Mouse (Mus musculus): ENCODE measurements around the gene Ubl7. TPM values are rescaled to one million over a fixed set of nuclear protein-coding genes. Genes with fewer than 3 reads are reported as not detected.

Gene Ubl7
- polyA plus RNA-seq, 1 experiment from 2014 or later = 111 TPM

GRCm38 (mm10) chr9:57943067-57943466 lies 32.3 kb downstream of the Ubl7 start:
- WGBS = 34% methylated on average over 2 of the region's 2 CpGs
- Histone ChIP-seq H3K27me3 (ENCODE audit: low read depth, poor library complexity, severe bottlenecking) (peaks cover 98% of the 10 kb centered on the region), H3K36me3 (no peaks in the 10 kb centered on the region), H3K4me1 (peaks cover 50% of the 10 kb centered on the region), H3K4me3 (no peak overlapping the region), H3K9me3 (replicated peaks) (no peaks in the 10 kb centered on the region), H3K27ac (replicated peaks) (no peak overlapping the region)
- DNase-seq (ENCODE audit: low spot score) = no peak

- H3K4me1 ChIP-seq = peaks cover 50% of the 10 kb centered on the region
- no peaks in the 10 kb centered on the region for H3K36me3 ChIP-seq
- 26% methylated on average over 5 of the region's 5 CpGs for whole genome bisulfite sequencing
- no peak overlapping the region for H3K27ac ChIP-seq (replicated peaks)
- DNase-seq (ENCODE audit: low spot score) = peak; percentile 68
- peaks cover 96% of the 10 kb centered on the region for H3K27me3 ChIP-seq (ENCODE audit: low read depth, poor library complexity, severe bottlenecking)
- H3K4me3 ChIP-seq = no peak overlapping the region
- no peaks in the 10 kb centered on the region for H3K9me3 ChIP-seq (replicated peaks)
Measured at GRCm38 (mm10) chr9:57944572-57944971, 33.8 kb downstream of the Ubl7 start.

- H3K36me3 ChIP-seq = no peaks in the 10 kb centered on the region
Measured at GRCm38 (mm10) chr9:57945771-57946616, 35.2 kb downstream of the Ubl7 start.

GRCm38 (mm10) chr9:57947381-57948030 lies 36.7 kb downstream of the Ubl7 start:
- Histone ChIP-seq H3K36me3 (no peaks in the 10 kb centered on the region), H3K27me3 (ENCODE audit: low read depth, poor library complexity, severe bottlenecking) (peaks cover 73% of the 10 kb centered on the region), H3K9me3 (replicated peaks) (no peaks in the 10 kb centered on the region), H3K4me1 (peaks cover 57% of the 10 kb centered on the region), H3K27ac (replicated peaks) (no peak overlapping the region), H3K4me3 (no peak overlapping the region)
- no peak for DNase-seq (ENCODE audit: low spot score)
- 65% methylated on average over 7 of the region's 7 CpGs for WGBS

More at GRCm38 (mm10) chr9:57945771-57946616, 35.2 kb downstream of the Ubl7 start:
- Histone ChIP-seq H3K27ac (replicated peaks) (0 out of 2 replicates have a peak overlapping the region, but pooled peaks have one; percentile 20), H3K4me1 (peaks cover 50% of the 10 kb centered on the region), H3K4me3 (no peak overlapping the region), H3K9me3 (replicated peaks) (no peaks in the 10 kb centered on the region), H3K27me3 (ENCODE audit: low read depth, poor library complexity, severe bottlenecking) (peaks cover 85% of the 10 kb centered on the region)
- 68% methylated on average over 8 of the region's 8 CpGs for WGBS
- DNase-seq (ENCODE audit: low spot score) = no peak

GRCm38 (mm10) chr9:57948333-57948931 lies 37.7 kb downstream of the Ubl7 start:
- peaks cover 64% of the 10 kb centered on the region for H3K27me3 ChIP-seq (ENCODE audit: low read depth, poor library complexity, severe bottlenecking)
- peaks cover 57% of the 10 kb centered on the region for H3K4me1 ChIP-seq
- no peak overlapping the region for H3K4me3 ChIP-seq
- no peaks in the 10 kb centered on the region for H3K36me3 ChIP-seq
- no peak for DNase-seq (ENCODE audit: low spot score)
- 89% methylated on average over 7 of the region's 7 CpGs for WGBS
- no peak overlapping the region for H3K27ac ChIP-seq (replicated peaks)
- H3K9me3 ChIP-seq (replicated peaks) = no peaks in the 10 kb centered on the region

GRCm38 (mm10) chr9:57949102-57949704 lies 38.4 kb downstream of the Ubl7 start:
- peaks cover 57% of the 10 kb centered on the region for H3K4me1 ChIP-seq
- no peak overlapping the region for H3K4me3 ChIP-seq
- 85% methylated on average over 8 of the region's 8 CpGs for WGBS
- no peaks in the 10 kb centered on the region for H3K36me3 ChIP-seq
- H3K27ac ChIP-seq (replicated peaks) = no peak overlapping the region
- peaks cover 57% of the 10 kb centered on the region for H3K27me3 ChIP-seq (ENCODE audit: low read depth, poor library complexity, severe bottlenecking)
- no peak for DNase-seq (ENCODE audit: low spot score)
- no peaks in the 10 kb centered on the region for H3K9me3 ChIP-seq (replicated peaks)

- H3K27ac ChIP-seq (replicated peaks) = no peak overlapping the region
- no peak for DNase-seq (ENCODE audit: low spot score)
- H3K27me3 ChIP-seq (ENCODE audit: low read depth, poor library complexity, severe bottlenecking) = peaks cover 51% of the 10 kb centered on the region
- no peaks in the 10 kb centered on the region for H3K36me3 ChIP-seq
- no peak overlapping the region for H3K4me3 ChIP-seq
- no peaks in the 10 kb centered on the region for H3K9me3 ChIP-seq (replicated peaks)
- WGBS = 70% methylated on average over 8 of the region's 8 CpGs
- peaks cover 54% of the 10 kb centered on the region for H3K4me1 ChIP-seq
Measured at GRCm38 (mm10) chr9:57949879-57950278, 39.1 kb downstream of the Ubl7 start.

GRCm38 (mm10) chr9:57950519-57950918 lies 39.7 kb downstream of the Ubl7 start:
- H3K27ac ChIP-seq (replicated peaks) = 0 out of 2 replicates have a peak overlapping the region, but pooled peaks have one; percentile 0
- peaks cover 47% of the 10 kb centered on the region for H3K4me1 ChIP-seq
- peaks cover 45% of the 10 kb centered on the region for H3K27me3 ChIP-seq (ENCODE audit: low read depth, poor library complexity, severe bottlenecking)

GRCm38 (mm10) chr9:57951993-57952392 lies 41.2 kb downstream of the Ubl7 start:
- peaks cover 38% of the 10 kb centered on the region for H3K4me1 ChIP-seq
- DNase-seq (ENCODE audit: low spot score) = no peak

More at GRCm38 (mm10) chr9:57950519-57950918, 39.7 kb downstream of the Ubl7 start:
- DNase-seq (ENCODE audit: low spot score) = no peak
- WGBS = 60% methylated on average over 9 of the region's 9 CpGs
- no peak overlapping the region for H3K4me3 ChIP-seq
- no peaks in the 10 kb centered on the region for H3K9me3 ChIP-seq (replicated peaks)
- H3K36me3 ChIP-seq = no peaks in the 10 kb centered on the region

GRCm38 (mm10) chr9:57954962-57955744 lies 44.4 kb downstream of the Ubl7 start:
- Histone ChIP-seq H3K9me3 (replicated peaks) (no peaks in the 10 kb centered on the region), H3K4me1 (peaks cover 20% of the 10 kb centered on the region), H3K4me3 (no peak overlapping the region), H3K36me3 (no peaks in the 10 kb centered on the region), H3K27ac (replicated peaks) (no peak overlapping the region), H3K27me3 (ENCODE audit: low read depth, poor library complexity, severe bottlenecking) (peaks cover 7% of the 10 kb centered on the region; the same call in 1 of the 2 replicates)
- DNase-seq (ENCODE audit: low spot score) = no peak
- whole genome bisulfite sequencing = 91% methylated on average over 12 of the region's 12 CpGs

More at GRCm38 (mm10) chr9:57951993-57952392, 41.2 kb downstream of the Ubl7 start:
- peaks cover 30% of the 10 kb centered on the region for H3K27me3 ChIP-seq (ENCODE audit: low read depth, poor library complexity, severe bottlenecking)
- no peak overlapping the region for H3K4me3 ChIP-seq
- WGBS = 75% methylated on average over 6 of the region's 6 CpGs
- no peaks in the 10 kb centered on the region for H3K9me3 ChIP-seq (replicated peaks)
- H3K27ac ChIP-seq (replicated peaks) = 0 out of 2 replicates have a peak overlapping the region, but pooled peaks have one; percentile 0
- no peaks in the 10 kb centered on the region for H3K36me3 ChIP-seq

- H3K27ac ChIP-seq (replicated peaks) = no peak overlapping the region
- H3K4me1 ChIP-seq = peaks cover 14% of the 10 kb centered on the region
- 85% methylated on average over 6 of the region's 6 CpGs for WGBS
- no peaks in the 10 kb centered on the region for H3K36me3 ChIP-seq
- peaks cover 6% of the 10 kb centered on the region; the same call in 1 of the 2 replicates for H3K27me3 ChIP-seq (ENCODE audit: low read depth, poor library complexity, severe bottlenecking)
- DNase-seq (ENCODE audit: low spot score) = no peak
- H3K4me3 ChIP-seq = no peak overlapping the region
- H3K9me3 ChIP-seq (replicated peaks) = no peaks in the 10 kb centered on the region
Measured at GRCm38 (mm10) chr9:57955764-57956163, 45.0 kb downstream of the Ubl7 start.

Measured in midbrain, embryonic 10.5 days (tissue).